Mouse (Mus musculus) lung, postnatal 0 days (tissue): Measurements from ENCODE around the gene Afdn.

Source experiments
- CTCF ChIP-seq: IDR thresholded peaks from 2 replicates; pipeline ENCODE4 v1.5.1; 2016; ENCODE audit warnings: antibody characterized with exemption, mild to moderate bottlenecking
- EP300 ChIP-seq: IDR thresholded peaks from 2 replicates; pipeline ENCODE4 v1.6.1; 2016; ENCODE audit warnings: antibody characterized with exemption, mild to moderate bottlenecking, control low read depth

DNA sequence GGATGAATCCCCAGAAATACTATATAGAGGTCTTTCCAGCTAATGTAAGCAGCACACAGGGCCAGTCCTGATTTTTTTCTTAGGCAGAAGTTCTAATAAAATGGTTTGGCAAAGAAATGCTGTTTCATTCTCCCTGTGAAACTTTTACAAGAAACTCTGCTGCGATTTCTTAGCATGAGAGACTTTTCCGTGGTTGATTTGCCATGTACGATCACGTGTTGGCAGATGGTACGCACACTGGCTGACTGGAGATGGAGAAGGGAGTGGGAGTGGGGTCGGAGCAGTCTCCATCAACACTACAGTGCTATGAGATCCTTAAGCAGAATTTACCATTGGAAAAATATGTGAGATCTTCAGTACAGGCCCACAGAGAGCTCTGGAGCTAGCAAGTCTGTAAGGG lies 16.1 kb upstream of the Afdn start:
- TF ChIP-seq CTCF (no peak), EP300 (no peak)
